Mouse (Mus musculus): ENCODE data around the gene Tmem121.

- TF ChIP-seq CTCF (IDR thresholded peaks at IDR 0.05) = no peak
- no peak for TF ChIP-seq EP300 (IDR thresholded peaks at IDR 0.05)
Observed at GRCm38 (mm10) chr12:113207737-113208136, 22.0 kb downstream of the Tmem121 start.
